Mouse (Mus musculus): ENCODE data around the gene Tdrkh.

DNA sequence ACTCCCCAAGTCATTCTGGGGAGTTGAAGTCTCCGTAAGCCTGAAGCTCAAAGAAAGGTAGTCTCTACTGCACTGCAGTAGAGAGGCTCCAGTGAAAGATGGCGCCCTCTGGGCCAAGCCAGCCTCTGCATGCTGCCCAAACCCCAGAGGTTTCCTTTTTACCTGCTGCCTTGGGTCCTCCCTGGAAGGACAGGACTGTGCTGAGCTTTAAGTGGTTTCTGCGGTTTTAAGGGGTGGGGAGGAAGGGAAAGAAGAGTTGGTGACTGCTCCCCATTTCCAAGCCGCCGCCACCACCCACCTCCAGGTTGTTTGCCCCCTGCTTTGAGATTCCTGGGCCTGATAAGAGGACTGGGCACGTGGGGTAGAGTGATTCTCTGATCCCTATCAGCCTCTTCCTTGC, 44.4 kb upstream of the Tdrkh start:
- TF ChIP-seq CTCF (IDR thresholded peaks at IDR 0.05; ENCODE audit: low read depth, low read length) (no peak), POLR2A (IDR thresholded peaks at IDR 0.05; ENCODE audit: insufficient read depth, low read length) (no peak), EP300 (IDR thresholded peaks at IDR 0.05; ENCODE audit: insufficient read depth, low read depth, low read length) (no peak)
